In the genomic region with DNA sequence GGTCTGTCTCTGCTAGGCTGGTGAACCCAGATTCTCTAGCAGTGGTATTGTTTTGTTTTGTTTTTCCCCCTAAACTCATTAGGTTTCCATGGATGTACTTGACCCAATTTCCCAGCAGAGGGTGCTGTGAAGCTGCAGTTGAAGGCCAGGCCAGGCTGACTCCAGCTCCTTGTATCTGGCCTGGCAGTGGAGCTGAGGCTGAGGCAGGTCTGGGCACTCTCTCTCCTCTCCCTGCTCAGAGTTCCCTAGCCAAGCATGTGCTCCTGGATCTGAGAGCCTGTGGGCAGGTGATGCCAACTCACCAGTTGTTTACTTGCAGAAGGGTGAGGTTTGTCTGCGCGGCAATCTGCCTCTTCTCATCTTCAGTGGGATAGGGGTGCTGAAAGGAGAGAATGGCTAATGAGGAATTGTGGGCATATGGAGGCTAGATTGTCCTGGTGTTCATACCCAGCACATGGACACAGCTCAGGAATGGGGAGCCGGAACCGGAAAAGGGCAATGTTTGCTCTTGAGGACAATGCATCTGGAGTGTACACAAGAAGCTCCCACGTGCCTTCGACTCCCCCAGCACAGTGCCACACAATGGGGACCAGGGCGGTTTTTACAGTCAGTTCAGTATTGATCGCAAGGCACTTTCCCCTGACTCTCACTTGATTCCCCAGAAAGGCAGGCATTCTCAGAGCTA, we compare ENCODE assay signal across 9 mouse cellular contexts.
DNase-seq lines count a peak whose midpoint lies in the region.
"Had no signal": no experiment of that assay in that cellular context is flagged by ENCODE, and none has a peak within 500 bp of the region (broad histone marks: within the 10 kb centered on the region; RNA-seq: fewer than 3 reads in every experiment).

No protein-coding gene starts in this region.

- H3K4me3 ChIP-seq in embryonic facial prominence, embryonic 10.5 days = no peak overlapping the region
- H3K4me3 ChIP-seq: lung, embryonic 15.5 days had no signal

- H3K36me3 ChIP-seq in embryonic facial prominence, embryonic 10.5 days (replicated peaks) = peaks cover 63% of the 10 kb centered on the region
- H3K36me3 ChIP-seq: lung, embryonic 15.5 days had no signal

- 81% methylated on average over 8 of the region's 8 CpGs for WGBS in embryonic facial prominence, embryonic 10.5 days

- no peaks in the 10 kb centered on the region for H3K4me1 ChIP-seq in embryonic facial prominence, embryonic 10.5 days
- H3K4me1 ChIP-seq: lung, embryonic 15.5 days had no signal

- no peaks in the 10 kb centered on the region for H3K9me3 ChIP-seq in embryonic facial prominence, embryonic 10.5 days
- H3K9me3 ChIP-seq: lung, embryonic 15.5 days had no signal

- no peaks in the 10 kb centered on the region for H3K27me3 ChIP-seq in embryonic facial prominence, embryonic 10.5 days (replicated peaks; ENCODE audit: low read depth, poor library complexity, severe bottlenecking)
- H3K27me3 ChIP-seq: lung, embryonic 15.5 days had no signal

- H3K27ac ChIP-seq in embryonic facial prominence, embryonic 10.5 days (replicated peaks) = no peak overlapping the region
- H3K27ac ChIP-seq: lung, embryonic 15.5 days had no signal

- DNase-seq in 416B (ENCODE audit: low read depth) = peak; percentile 38
- peak; percentile 44 for DNase-seq in adrenal gland, adult 8-10 months
- peak; percentile 61 for DNase-seq in embryonic facial prominence, embryonic 10.5 days (ENCODE audit: low spot score)
- peak; percentile 59 to 74 for DNase-seq in heart, postnatal 14 days
- peak; percentile 81 for DNase-seq in layer of hippocampus, adult 11-12 months (ENCODE audit: low spot score)
- DNase-seq in lung, postnatal 10 days = peak; percentile 75
- DNase-seq in right cerebral cortex, adult 2 months (ENCODE audit: low spot score in 2 of 2) = peak; percentile 81 to 84
- no peak for DNase-seq in spleen, postnatal 14 days (ENCODE audit: low spot score in 2 of 2)

- intact Hi-C loops in heart, postnatal 14 days (cut with DNase I) = loop anchor here (1.0 to 5.0 kb wide), 2 partner anchors 252 to 335 kb away; partner anchors contain the start of gene Pknox2

Comparison
In these comparisons a context has a peak if more than half of its experiments do, and no peak if none do; other contexts are left out.
1. DNase-seq: peak in 416B (single experiment), adrenal gland, adult 8-10 months (single experiment), embryonic facial prominence, embryonic 10.5 days (single experiment), heart, postnatal 14 days (2 of 2), layer of hippocampus, adult 11-12 months (single experiment), lung, postnatal 10 days (single experiment) and right cerebral cortex, adult 2 months (2 of 2); none in spleen, postnatal 14 days (0 of 2).